Mouse (Mus musculus) stomach, embryonic 15.5 days (tissue): Measurements from ENCODE around the gene Pex7. TPM values are rescaled to one million over a fixed set of nuclear protein-coding genes. Genes with fewer than 3 reads are reported as not detected.

ENCODE experiments used
- ATAC-seq: fragments of 200-750 bp; cut with Nextera tagmentation; 2 replicates; pipeline ENCODE4 v1.8.0; 2017; ENCODE audit warnings: low read depth, moderate number of reproducible peaks, moderate TSS enrichment; ENCODE audit not compliant: insufficient read depth, low FRiP score
- H3K27ac ChIP-seq: fragments of 300-500 bp; sonication (generic); 2 replicates; pipeline ENCODE4 v1.5.1; 2015; ENCODE audit warnings: mild to moderate bottlenecking, inconsistent platforms
- H3K27me3 ChIP-seq: fragments of 300-500 bp; sonication (generic); replicated peaks from 2 replicates; pipeline ENCODE4 v1.6.1; 2015; ENCODE audit warnings: inconsistent platforms
- H3K36me3 ChIP-seq: fragments of 300-500 bp; sonication (generic); 2 replicates; pipeline ENCODE4 v1.6.1; 2015; ENCODE audit warnings: inconsistent platforms
- H3K4me1 ChIP-seq: fragments of 300-500 bp; sonication (generic); 2 replicates; pipeline ENCODE4 v1.6.1; 2015; ENCODE audit warnings: inconsistent platforms
- H3K4me2 ChIP-seq: fragments of 300-500 bp; sonication (generic); 2 replicates; pipeline ENCODE4 v1.6.1; 2015; ENCODE audit warnings: mild to moderate bottlenecking, inconsistent platforms
- H3K4me3 ChIP-seq: fragments of 300-500 bp; sonication (generic); replicated peaks from 2 replicates; pipeline ENCODE4 v1.5.1; 2015; ENCODE audit warnings: inconsistent platforms
- H3K9ac ChIP-seq: fragments of 300-500 bp; sonication (generic); 2 replicates; pipeline ENCODE4 v1.6.1; 2015; ENCODE audit warnings: inconsistent platforms
- H3K9me3 ChIP-seq: fragments of 300-500 bp; sonication (generic); 2 replicates; pipeline ENCODE4 v1.6.1; 2016; ENCODE audit warnings: inconsistent platforms
- whole genome bisulfite sequencing: fragments of 180-500 bp; shearing (Covaris S2); methylation state at CpG from one replicate; pipeline ENCODE4 v1.1.7; 2015; 5-methylcytosine and 5-hydroxymethylcytosine counted together
- polyA plus RNA-seq: library from polyadenylated mRNA; unstranded; fragments of >200 nt; fragmentation: Nextera tagmentation; extraction: Ambion mirVana; gene quantifications from 2 replicates; pipeline ENCODE4 v1.2.1, GENCODE M21; 2015

Gene Pex7
- polyA plus RNA-seq: 40.7 and 45.4 TPM in 2 replicates

GRCm38 (mm10) chr10:19907246-19907804 is at the start of gene Pex7:
Gene Pex7, minus strand, starts transcription at chr10:19907689.
- no peaks in the 10 kb centered on the region for H3K9me3 ChIP-seq
- under 1% methylated on average over 60 of the region's 60 CpGs for WGBS

GRCm38 (mm10) chr10:19956745-19957144 is 49.3 kb upstream of the Pex7 start:
- 25% methylated on average over 6 of the region's 6 CpGs for WGBS
- peak; percentile 89 for ATAC-seq

More at GRCm38 (mm10) chr10:19907246-19907804, at the start of gene Pex7:
- Histone ChIP-seq H3K27ac (peak within 1 kb of the TSS; percentile 98), H3K4me1 (no peaks in the 10 kb centered on the region; the same call in 1 of the 2 replicates), H3K9ac (peak within 1 kb of the TSS; percentile 93), H3K36me3 (no peaks in the 10 kb centered on the region), H3K27me3 (no peaks in the 10 kb centered on the region), H3K4me2 (peak within 1 kb of the TSS; percentile 44), H3K4me3 (peak within 1 kb of the TSS; percentile 83)
- peak; percentile 94 for ATAC-seq

GRCm38 (mm10) chr10:19955817-19956216 is 48.3 kb upstream of the Pex7 start:
- Histone ChIP-seq H3K4me1 (peaks cover 18% of the 10 kb centered on the region), H3K4me2 (no peak overlapping the region), H3K9ac (no peak overlapping the region), H3K36me3 (no peaks in the 10 kb centered on the region), H3K9me3 (no peaks in the 10 kb centered on the region), H3K27ac (no peak overlapping the region), H3K27me3 (no peaks in the 10 kb centered on the region), H3K4me3 (no peak overlapping the region)
- WGBS: 79% methylated on average over 6 of the region's 6 CpGs
- ATAC-seq: no peak

More at GRCm38 (mm10) chr10:19956745-19957144, 49.3 kb upstream of the Pex7 start:
- H3K27ac ChIP-seq: peak overlapping the region; percentile 82
- no peaks in the 10 kb centered on the region for H3K36me3 ChIP-seq
- H3K4me1 ChIP-seq: peaks cover 18% of the 10 kb centered on the region
- no peaks in the 10 kb centered on the region for H3K9me3 ChIP-seq
- H3K9ac ChIP-seq: no peak overlapping the region
- no peaks in the 10 kb centered on the region for H3K27me3 ChIP-seq
- H3K4me3 ChIP-seq: no peak overlapping the region
- peak overlapping the region; percentile 19; the same call in 1 of the 2 replicates for H3K4me2 ChIP-seq

- H3K4me1 ChIP-seq: peaks cover 18% of the 10 kb centered on the region
- H3K4me3 ChIP-seq: no peak overlapping the region
- H3K4me2 ChIP-seq: no peak overlapping the region
- no peaks in the 10 kb centered on the region for H3K9me3 ChIP-seq
- WGBS: 72% methylated on average over 3 of the region's 3 CpGs
- no peak for ATAC-seq
- H3K27me3 ChIP-seq: no peaks in the 10 kb centered on the region
- H3K9ac ChIP-seq: no peak overlapping the region
- no peaks in the 10 kb centered on the region for H3K36me3 ChIP-seq
- no peak overlapping the region for H3K27ac ChIP-seq
Observed at GRCm38 (mm10) chr10:19954572-19954971, 47.1 kb upstream of the Pex7 start.

- Histone ChIP-seq H3K4me3 (no peak overlapping the region), H3K27me3 (no peaks in the 10 kb centered on the region), H3K9me3 (no peaks in the 10 kb centered on the region), H3K9ac (no peak overlapping the region), H3K4me2 (no peak overlapping the region), H3K27ac (peak overlapping the region; percentile 3; the same call in 1 of the 2 replicates), H3K36me3 (no peaks in the 10 kb centered on the region), H3K4me1 (peaks cover 18% of the 10 kb centered on the region)
- WGBS: 80% methylated on average over 11 of the region's 11 CpGs
- ATAC-seq: peak; percentile 17; the same call in 1 of the 2 replicates
Observed at GRCm38 (mm10) chr10:19953032-19953761, 45.7 kb upstream of the Pex7 start.

- WGBS: 82% methylated on average over 4 of the region's 4 CpGs
- no peak overlapping the region for H3K4me2 ChIP-seq
- no peaks in the 10 kb centered on the region for H3K27me3 ChIP-seq
- no peak overlapping the region for H3K27ac ChIP-seq
- no peaks in the 10 kb centered on the region for H3K9me3 ChIP-seq
- H3K36me3 ChIP-seq: no peaks in the 10 kb centered on the region
- no peak for ATAC-seq
- no peak overlapping the region for H3K4me3 ChIP-seq
- H3K9ac ChIP-seq: no peak overlapping the region
- H3K4me1 ChIP-seq: peaks cover 3% of the 10 kb centered on the region; the same call in 1 of the 2 replicates
Observed at GRCm38 (mm10) chr10:19949106-19949505, 41.6 kb upstream of the Pex7 start.

GRCm38 (mm10) chr10:19948381-19948780 is 40.9 kb upstream of the Pex7 start:
- Histone ChIP-seq H3K9ac (no peak overlapping the region), H3K4me3 (no peak overlapping the region), H3K36me3 (no peaks in the 10 kb centered on the region), H3K27me3 (no peaks in the 10 kb centered on the region), H3K27ac (no peak overlapping the region), H3K9me3 (no peaks in the 10 kb centered on the region), H3K4me2 (no peak overlapping the region), H3K4me1 (peaks cover under 1% of the 10 kb centered on the region; the same call in 1 of the 2 replicates)
- no peak for ATAC-seq
- WGBS: 91% methylated on average over 11 of the region's 11 CpGs

- no peaks in the 10 kb centered on the region for H3K9me3 ChIP-seq
- no peaks in the 10 kb centered on the region for H3K4me1 ChIP-seq
- no peak overlapping the region for H3K4me3 ChIP-seq
- no peak overlapping the region for H3K27ac ChIP-seq
- H3K36me3 ChIP-seq: no peaks in the 10 kb centered on the region
- no peaks in the 10 kb centered on the region for H3K27me3 ChIP-seq
- no peak overlapping the region for H3K4me2 ChIP-seq
- no peak for ATAC-seq
- WGBS: 91% methylated on average over 5 of the region's 5 CpGs
- H3K9ac ChIP-seq: no peak overlapping the region
Observed at GRCm38 (mm10) chr10:19947901-19948300, 40.4 kb upstream of the Pex7 start.

- no peaks in the 10 kb centered on the region for H3K4me1 ChIP-seq
- no peaks in the 10 kb centered on the region for H3K9me3 ChIP-seq
- H3K4me3 ChIP-seq: no peak overlapping the region
- WGBS: 90% methylated on average over 10 of the region's 10 CpGs
- no peak overlapping the region for H3K27ac ChIP-seq
- no peaks in the 10 kb centered on the region for H3K27me3 ChIP-seq
- H3K36me3 ChIP-seq: no peaks in the 10 kb centered on the region
- H3K4me2 ChIP-seq: no peak overlapping the region
- no peak overlapping the region for H3K9ac ChIP-seq
- no peak for ATAC-seq
Observed at GRCm38 (mm10) chr10:19947441-19947840, 40.0 kb upstream of the Pex7 start.

- no peaks in the 10 kb centered on the region for H3K27me3 ChIP-seq
- ATAC-seq: no peak
- no peak overlapping the region for H3K27ac ChIP-seq
- H3K4me2 ChIP-seq: no peak overlapping the region
- no peaks in the 10 kb centered on the region for H3K36me3 ChIP-seq
- WGBS: 79% methylated on average over 6 of the region's 6 CpGs
- no peaks in the 10 kb centered on the region for H3K4me1 ChIP-seq
- no peaks in the 10 kb centered on the region for H3K9me3 ChIP-seq
- no peak overlapping the region for H3K4me3 ChIP-seq
- H3K9ac ChIP-seq: no peak overlapping the region
Observed at GRCm38 (mm10) chr10:19946644-19947043, 39.2 kb upstream of the Pex7 start.

- H3K4me2 ChIP-seq: no peak overlapping the region
- H3K9ac ChIP-seq: no peak overlapping the region
- no peak overlapping the region for H3K27ac ChIP-seq
- H3K9me3 ChIP-seq: no peaks in the 10 kb centered on the region
- no peak for ATAC-seq
- H3K27me3 ChIP-seq: no peaks in the 10 kb centered on the region
- no peaks in the 10 kb centered on the region for H3K36me3 ChIP-seq
- H3K4me3 ChIP-seq: no peak overlapping the region
- H3K4me1 ChIP-seq: no peaks in the 10 kb centered on the region
- 44% methylated on average over 7 of the region's 7 CpGs for WGBS
Observed at GRCm38 (mm10) chr10:19945651-19946050, 38.2 kb upstream of the Pex7 start.

- ATAC-seq: no peak
- no peaks in the 10 kb centered on the region for H3K36me3 ChIP-seq
- peaks cover 6% of the 10 kb centered on the region; the same call in 1 of the 2 replicates for H3K4me1 ChIP-seq
- H3K9me3 ChIP-seq: no peaks in the 10 kb centered on the region
- no peak overlapping the region for H3K4me3 ChIP-seq
- 94% methylated on average over 3 of the region's 3 CpGs for WGBS
- no peak overlapping the region for H3K27ac ChIP-seq
- no peaks in the 10 kb centered on the region for H3K27me3 ChIP-seq
- H3K9ac ChIP-seq: no peak overlapping the region
- no peak overlapping the region for H3K4me2 ChIP-seq
Observed at GRCm38 (mm10) chr10:19942621-19943020, 35.1 kb upstream of the Pex7 start.
